Mouse (Mus musculus): ENCODE results near the gene Nup88. TPM values are rescaled to one million over a fixed set of nuclear protein-coding genes. Genes with fewer than 3 reads are reported as not detected.

Nup88 gene
- 169 and 172 TPM in 2 replicates for polyA plus RNA-seq (2014; fragmentation: Nextera tagmentation; extraction: Ambion mirVana)

DNA sequence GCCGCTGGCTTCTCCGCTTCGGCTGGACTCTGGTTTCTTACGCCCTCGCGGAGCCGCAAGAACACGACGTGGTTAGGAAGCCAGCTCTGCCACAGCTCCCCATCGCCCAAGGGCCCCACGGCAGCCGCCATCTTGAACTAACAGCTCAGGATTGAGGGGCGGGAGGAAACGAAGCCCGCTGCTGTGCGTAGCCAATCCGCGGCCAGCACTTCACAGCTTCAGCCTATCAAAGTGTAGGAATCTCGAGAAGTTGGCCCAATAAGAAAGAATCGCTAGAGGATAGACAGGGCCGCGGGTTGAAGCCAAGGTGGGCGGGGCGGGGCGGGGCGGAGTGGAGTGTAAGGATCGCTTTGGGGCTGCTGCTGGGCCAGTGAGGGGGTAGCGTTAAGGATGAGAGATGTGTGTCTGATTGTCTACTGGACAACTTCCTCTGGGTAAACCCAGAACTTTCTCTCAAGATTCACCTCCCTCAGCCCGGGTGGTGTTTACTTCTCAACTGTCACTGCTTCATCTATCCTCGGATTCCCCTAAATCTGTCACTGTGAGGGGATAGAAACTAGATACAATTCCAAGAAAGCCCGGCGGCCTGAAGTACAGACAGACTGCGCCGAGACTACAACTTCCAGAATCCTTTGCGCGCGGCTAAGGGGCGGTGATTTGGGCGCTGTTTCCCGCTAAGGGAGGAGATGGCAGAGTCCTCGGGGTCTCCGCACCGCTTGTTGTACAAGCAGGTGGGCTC, at the start of gene Nup88, which contains the start of gene Rpain:
TSS of gene Nup88 (minus strand) at position 153 of the 739 bp plus-strand sequence.
TSS of gene Rpain (plus strand) at position 393 of the 739 bp plus-strand sequence.
- Histone ChIP-seq H3K27ac (ENCODE audit: low read depth, low read length) (peak within 1 kb of the TSS; percentile 82), H3K4me2 (replicated peaks; ENCODE audit: low read depth, low read length) (peak within 1 kb of the TSS; percentile 82), H3K27me3 (ENCODE audit: control insufficient read depth, insufficient read depth, low read length) (no peaks in the 10 kb centered on the region), H3K9me3 (ENCODE audit: control insufficient read depth, low read length) (no peaks in the 10 kb centered on the region), H3K4me3 (ENCODE audit: low read depth, low read length) (peak within 1 kb of the TSS; percentile 96), H3K36me3 (ENCODE audit: control insufficient read depth, insufficient read depth, low read length) (0 out of 2 replicates have a peak, but pooled peaks cover 2% of the 10 kb centered on the region), H3K9ac (ENCODE audit: low read depth, low read length) (peak within 1 kb of the TSS; percentile 95), H3K4me1 (replicated peaks; ENCODE audit: control insufficient read depth, insufficient read depth, low read length) (peaks cover 2% of the 10 kb centered on the region; the same call in 1 of the 2 replicates)
- DNase-seq (ENCODE audit: low spot score) (peak; percentile 92), ATAC-seq (ENCODE audit: low FRiP score) (peak; percentile 98)
- under 1% methylated on average over 43 of the region's 43 CpGs for WGBS

DNA sequence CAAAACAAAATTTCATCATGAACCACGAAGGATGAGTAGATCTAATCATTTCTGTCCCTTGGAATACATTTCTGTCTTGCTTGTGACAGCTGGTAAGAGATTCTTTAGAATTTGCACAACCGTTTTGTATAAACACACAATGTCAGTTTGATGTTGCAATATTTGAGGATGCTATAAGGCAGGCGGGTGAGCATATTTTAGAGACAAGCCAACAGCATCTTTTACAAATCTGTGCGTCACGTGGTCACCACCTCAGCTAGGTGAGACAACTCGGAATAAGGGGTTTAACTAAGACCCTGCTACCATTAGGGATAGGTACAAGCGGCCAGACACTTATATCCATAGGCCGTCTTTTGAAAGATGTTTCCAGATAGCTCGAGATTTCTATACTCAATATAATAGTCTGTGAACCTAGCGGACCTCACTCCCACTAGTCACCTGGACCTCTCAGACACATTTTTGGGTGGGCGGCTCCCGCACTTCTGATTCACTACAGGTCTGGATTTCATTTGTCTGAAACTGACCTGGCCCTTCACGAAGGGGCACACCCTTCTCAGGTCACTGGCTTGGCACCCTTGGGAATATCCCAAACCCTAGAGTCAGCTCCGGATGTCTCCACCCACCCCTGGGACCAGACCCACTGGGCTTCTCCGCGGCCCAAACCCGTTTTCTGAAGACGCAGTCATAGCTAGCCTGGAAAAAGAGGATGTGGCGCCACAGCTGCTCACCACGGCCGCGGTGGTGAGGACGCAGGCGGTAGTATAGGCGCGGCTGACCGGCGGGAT, 48.8 kb upstream of the Nup88 start:
- Histone ChIP-seq H3K9ac (ENCODE audit: low read depth, low read length) (peak overlapping the region; percentile 85), H3K36me3 (ENCODE audit: control insufficient read depth, insufficient read depth, low read length) (no peaks in the 10 kb centered on the region), H3K27ac (ENCODE audit: low read depth, low read length) (peak overlapping the region; percentile 48; the same call in 1 of the 2 replicates), H3K4me3 (ENCODE audit: low read depth, low read length) (peak overlapping the region; percentile 85), H3K27me3 (ENCODE audit: control insufficient read depth, insufficient read depth, low read length) (no peaks in the 10 kb centered on the region), H3K4me2 (replicated peaks; ENCODE audit: low read depth, low read length) (peak overlapping the region; percentile 84), H3K4me1 (replicated peaks; ENCODE audit: control insufficient read depth, insufficient read depth, low read length) (peaks cover 8% of the 10 kb centered on the region), H3K9me3 (ENCODE audit: control insufficient read depth, low read length) (no peaks in the 10 kb centered on the region)
- 6% methylated on average over 28 of the region's 28 CpGs for WGBS
- DNase-seq (ENCODE audit: low spot score), result no peak
- ATAC-seq (ENCODE audit: low FRiP score), result no peak

GRCm38 (mm10) chr11:71017051-71017450, 47.3 kb upstream of the Nup88 start:
- peaks cover 8% of the 10 kb centered on the region for H3K4me1 ChIP-seq (replicated peaks; ENCODE audit: control insufficient read depth, insufficient read depth, low read length)
- no peak overlapping the region for H3K4me2 ChIP-seq (replicated peaks; ENCODE audit: low read depth, low read length)
- no peaks in the 10 kb centered on the region for H3K9me3 ChIP-seq (ENCODE audit: control insufficient read depth, low read length)
- H3K27ac ChIP-seq (ENCODE audit: low read depth, low read length), result no peak overlapping the region
- WGBS, result 91% methylated on average over 1 of the region's 1 CpGs
- no peak overlapping the region for H3K9ac ChIP-seq (ENCODE audit: low read depth, low read length)
- ATAC-seq (ENCODE audit: low FRiP score) (no peak), DNase-seq (ENCODE audit: low spot score) (no peak)
- H3K36me3 ChIP-seq (ENCODE audit: control insufficient read depth, insufficient read depth, low read length), result peaks cover 3% of the 10 kb centered on the region; the same call in 1 of the 2 replicates
- H3K4me3 ChIP-seq (ENCODE audit: low read depth, low read length), result no peak overlapping the region
- no peaks in the 10 kb centered on the region for H3K27me3 ChIP-seq (ENCODE audit: control insufficient read depth, insufficient read depth, low read length)

GRCm38 (mm10) chr11:71012743-71013142, 43.0 kb upstream of the Nup88 start:
- WGBS, result 93% methylated on average over 7 of the region's 7 CpGs
- no peak overlapping the region for H3K4me2 ChIP-seq (replicated peaks; ENCODE audit: low read depth, low read length)
- no peaks in the 10 kb centered on the region for H3K27me3 ChIP-seq (ENCODE audit: control insufficient read depth, insufficient read depth, low read length)
- no peak overlapping the region for H3K9ac ChIP-seq (ENCODE audit: low read depth, low read length)
- H3K27ac ChIP-seq (ENCODE audit: low read depth, low read length), result no peak overlapping the region
- H3K4me3 ChIP-seq (ENCODE audit: low read depth, low read length), result no peak overlapping the region
- no peaks in the 10 kb centered on the region for H3K4me1 ChIP-seq (replicated peaks; ENCODE audit: control insufficient read depth, insufficient read depth, low read length)
- peaks cover 11% of the 10 kb centered on the region for H3K36me3 ChIP-seq (ENCODE audit: control insufficient read depth, insufficient read depth, low read length)
- ATAC-seq (ENCODE audit: low FRiP score), result no peak
- DNase-seq (ENCODE audit: low spot score), result no peak
- H3K9me3 ChIP-seq (ENCODE audit: control insufficient read depth, low read length), result no peaks in the 10 kb centered on the region

DNA sequence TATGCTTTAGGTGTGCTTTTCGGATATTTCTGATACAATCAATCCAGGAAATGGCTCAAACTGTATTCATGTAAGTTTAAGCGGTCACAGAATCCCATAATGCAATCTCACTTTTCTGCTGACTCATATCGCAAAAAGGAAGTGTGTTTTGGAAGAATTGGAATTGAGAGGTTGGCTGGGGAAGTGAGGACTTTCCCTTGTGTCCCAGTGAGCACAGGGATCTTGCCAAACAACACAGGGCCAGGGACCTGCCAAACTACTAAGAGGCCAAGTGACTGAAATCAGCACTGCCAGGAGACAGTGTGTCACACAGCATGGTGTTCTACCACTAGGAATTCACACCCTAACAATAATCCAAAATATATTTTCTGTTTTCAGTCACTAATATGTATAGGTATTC, 38.5 kb upstream of the Nup88 start:
- Histone ChIP-seq H3K36me3 (ENCODE audit: control insufficient read depth, insufficient read depth, low read length) (peaks cover 11% of the 10 kb centered on the region), H3K4me2 (replicated peaks; ENCODE audit: low read depth, low read length) (no peak overlapping the region), H3K9ac (ENCODE audit: low read depth, low read length) (no peak overlapping the region), H3K4me3 (ENCODE audit: low read depth, low read length) (no peak overlapping the region), H3K27me3 (ENCODE audit: control insufficient read depth, insufficient read depth, low read length) (no peaks in the 10 kb centered on the region), H3K9me3 (ENCODE audit: control insufficient read depth, low read length) (no peaks in the 10 kb centered on the region), H3K27ac (ENCODE audit: low read depth, low read length) (no peak overlapping the region), H3K4me1 (replicated peaks; ENCODE audit: control insufficient read depth, insufficient read depth, low read length) (0 out of 2 replicates have a peak, but pooled peaks cover under 1% of the 10 kb centered on the region)
- DNase-seq (ENCODE audit: low spot score), result no peak
- ATAC-seq (ENCODE audit: low FRiP score), result no peak
- 93% methylated on average over 3 of the region's 3 CpGs for WGBS

GRCm38 (mm10) chr11:71007831-71008230, 38.1 kb upstream of the Nup88 start:
- no peak overlapping the region for H3K4me2 ChIP-seq (replicated peaks; ENCODE audit: low read depth, low read length)
- H3K27me3 ChIP-seq (ENCODE audit: control insufficient read depth, insufficient read depth, low read length), result no peaks in the 10 kb centered on the region
- H3K36me3 ChIP-seq (ENCODE audit: control insufficient read depth, insufficient read depth, low read length), result peaks cover 11% of the 10 kb centered on the region
- no peak overlapping the region for H3K27ac ChIP-seq (ENCODE audit: low read depth, low read length)
- DNase-seq (ENCODE audit: low spot score), result no peak
- H3K9me3 ChIP-seq (ENCODE audit: control insufficient read depth, low read length), result no peaks in the 10 kb centered on the region
- H3K4me1 ChIP-seq (replicated peaks; ENCODE audit: control insufficient read depth, insufficient read depth, low read length), result peaks cover 5% of the 10 kb centered on the region; the same call in 1 of the 2 replicates
- no peak overlapping the region for H3K4me3 ChIP-seq (ENCODE audit: low read depth, low read length)
- H3K9ac ChIP-seq (ENCODE audit: low read depth, low read length), result no peak overlapping the region
- WGBS, result 91% methylated on average over 7 of the region's 7 CpGs
- no peak for ATAC-seq (ENCODE audit: low FRiP score)

DNA sequence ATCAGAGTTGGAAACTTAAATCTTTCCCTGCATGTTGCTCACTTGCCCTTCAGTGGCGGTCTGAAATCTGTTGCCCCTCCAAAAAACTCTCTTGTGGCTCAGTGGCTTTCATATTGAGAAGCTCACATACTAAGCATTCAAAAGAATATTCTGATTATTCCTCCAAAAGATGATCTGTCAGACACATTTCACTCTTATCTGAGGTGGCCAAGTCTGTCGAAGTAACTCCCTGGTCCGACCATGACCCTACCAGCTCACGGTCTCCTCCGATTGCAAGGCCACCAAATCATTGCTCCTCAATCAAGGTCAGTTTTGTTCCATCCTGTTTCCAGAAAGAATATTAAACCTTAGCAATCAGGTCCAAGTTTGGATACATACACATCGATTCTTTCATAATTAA, 37.3 kb upstream of the Nup88 start:
- Histone ChIP-seq H3K4me3 (ENCODE audit: low read depth, low read length) (no peak overlapping the region), H3K9me3 (ENCODE audit: control insufficient read depth, low read length) (no peaks in the 10 kb centered on the region), H3K4me1 (replicated peaks; ENCODE audit: control insufficient read depth, insufficient read depth, low read length) (peaks cover 6% of the 10 kb centered on the region; the same call in 1 of the 2 replicates), H3K27ac (ENCODE audit: low read depth, low read length) (no peak overlapping the region), H3K27me3 (ENCODE audit: control insufficient read depth, insufficient read depth, low read length) (no peaks in the 10 kb centered on the region), H3K4me2 (replicated peaks; ENCODE audit: low read depth, low read length) (no peak overlapping the region), H3K9ac (ENCODE audit: low read depth, low read length) (no peak overlapping the region), H3K36me3 (ENCODE audit: control insufficient read depth, insufficient read depth, low read length) (peaks cover 8% of the 10 kb centered on the region)
- DNase-seq (ENCODE audit: low spot score) (no peak), ATAC-seq (ENCODE audit: low FRiP score) (no peak)
- 96% methylated on average over 6 of the region's 6 CpGs for WGBS

DNA sequence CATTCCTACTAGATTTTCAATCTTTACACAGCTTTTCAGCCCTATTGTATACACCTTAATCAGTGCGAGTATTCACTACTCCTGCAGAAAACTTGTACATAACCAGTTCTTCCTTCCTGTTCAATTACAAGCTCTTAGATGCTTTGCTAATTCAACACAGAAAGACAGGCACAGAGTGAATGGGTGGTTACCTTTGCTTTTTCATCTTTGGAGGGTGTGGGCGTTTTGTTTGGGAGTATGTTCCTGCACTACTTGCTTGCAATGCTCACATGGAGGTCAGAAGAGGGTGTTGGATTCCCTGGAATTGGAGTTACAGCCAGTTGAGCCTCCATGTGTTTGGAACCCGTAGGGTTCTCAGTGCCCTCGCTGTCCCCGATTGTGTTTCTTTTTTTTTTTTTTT, 35.3 kb upstream of the Nup88 start:
- no peaks in the 10 kb centered on the region for H3K27me3 ChIP-seq (ENCODE audit: control insufficient read depth, insufficient read depth, low read length)
- ATAC-seq (ENCODE audit: low FRiP score) (no peak), DNase-seq (ENCODE audit: low spot score) (peak; percentile 14)
- 65% methylated on average over 5 of the region's 5 CpGs for WGBS
- H3K4me1 ChIP-seq (replicated peaks; ENCODE audit: control insufficient read depth, insufficient read depth, low read length), result peaks cover 6% of the 10 kb centered on the region; the same call in 1 of the 2 replicates
- H3K27ac ChIP-seq (ENCODE audit: low read depth, low read length), result no peak overlapping the region
- H3K4me2 ChIP-seq (replicated peaks; ENCODE audit: low read depth, low read length), result peak overlapping the region; percentile 22; the same call in 1 of the 2 replicates
- H3K9me3 ChIP-seq (ENCODE audit: control insufficient read depth, low read length), result no peaks in the 10 kb centered on the region
- no peak overlapping the region for H3K4me3 ChIP-seq (ENCODE audit: low read depth, low read length)
- H3K36me3 ChIP-seq (ENCODE audit: control insufficient read depth, insufficient read depth, low read length), result peaks cover 5% of the 10 kb centered on the region
- no peak overlapping the region for H3K9ac ChIP-seq (ENCODE audit: low read depth, low read length)
